Mouse (Mus musculus) B cell, adult 2 months (primary cell): Measurements from ENCODE around the gene Thbs4.

ENCODE experiments used
- DNase-seq, 2 experiments: peaks; one replicate each; pipeline ENCODE4 v3.0.0; 2022

The Thbs4 gene

DNA sequence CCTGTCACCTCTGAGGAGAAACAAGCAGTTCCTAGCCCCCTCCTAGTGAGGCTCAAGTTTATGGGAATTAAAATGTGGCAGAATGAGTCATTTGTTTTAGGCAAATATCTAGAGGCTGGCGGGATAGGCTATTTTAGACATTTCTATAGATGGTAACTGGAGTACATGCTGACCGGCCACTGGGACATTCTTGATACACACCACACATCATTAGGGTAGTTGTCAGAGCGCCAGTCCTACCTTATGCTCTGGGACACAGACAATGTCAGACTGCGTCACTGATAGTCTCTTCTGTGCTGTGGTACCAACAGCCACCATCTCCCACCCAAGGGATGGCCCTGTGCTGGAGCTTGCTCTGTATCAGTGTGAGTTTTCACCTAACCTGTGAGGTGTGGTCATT lies 35.5 kb downstream of the Thbs4 start:
- no peak for DNase-seq

DNA sequence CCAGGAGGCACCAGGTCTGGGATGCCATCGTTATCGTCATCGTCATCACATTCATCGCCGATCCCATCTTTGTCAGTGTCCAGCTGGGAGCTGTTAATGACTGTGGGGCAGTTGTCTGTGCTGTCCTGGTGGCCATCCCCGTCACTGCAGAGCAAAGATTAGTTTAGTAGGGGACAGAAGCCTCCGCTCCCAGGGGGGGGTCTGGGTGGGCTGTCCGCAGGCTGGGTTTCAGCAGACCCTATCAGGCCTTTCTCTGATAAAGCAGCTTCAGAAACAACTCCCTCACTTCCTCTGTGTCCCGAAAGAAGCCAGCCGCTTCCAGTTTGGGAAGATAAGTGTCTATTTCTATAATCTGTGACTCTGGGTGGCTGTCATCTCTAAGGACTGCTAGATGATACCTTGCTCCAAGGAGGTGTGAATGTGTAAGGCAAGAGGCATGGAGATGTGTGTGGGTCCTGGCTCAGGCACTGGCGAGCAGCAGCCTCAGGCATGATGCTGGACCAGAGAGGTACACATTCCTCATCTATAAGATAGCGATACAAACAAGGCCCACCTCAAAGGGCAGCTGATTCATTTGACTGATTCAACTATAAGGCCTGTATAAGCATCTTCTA lies 36.5 kb downstream of the Thbs4 start:
- DNase-seq = no peak

DNA sequence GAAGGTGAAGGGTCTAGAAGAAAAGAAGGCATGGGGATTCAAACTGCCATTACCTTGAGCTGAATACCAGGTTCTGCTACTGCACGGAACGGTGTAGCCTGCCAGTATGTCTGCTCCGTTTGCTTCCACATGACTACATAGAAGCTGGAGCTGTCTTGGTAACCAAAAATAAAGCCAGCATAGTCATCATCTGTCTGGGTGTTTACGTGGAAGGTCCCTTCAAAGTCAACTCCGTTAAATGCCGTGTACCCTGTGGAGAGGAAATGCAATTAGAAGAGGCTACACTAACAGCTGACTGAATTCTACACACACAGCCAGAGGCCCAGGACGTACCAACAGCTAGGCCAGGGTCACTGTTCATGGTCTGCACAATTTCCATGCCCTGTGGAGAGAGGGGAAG lies 39.6 kb downstream of the Thbs4 start:
- DNase-seq = no peak

DNA sequence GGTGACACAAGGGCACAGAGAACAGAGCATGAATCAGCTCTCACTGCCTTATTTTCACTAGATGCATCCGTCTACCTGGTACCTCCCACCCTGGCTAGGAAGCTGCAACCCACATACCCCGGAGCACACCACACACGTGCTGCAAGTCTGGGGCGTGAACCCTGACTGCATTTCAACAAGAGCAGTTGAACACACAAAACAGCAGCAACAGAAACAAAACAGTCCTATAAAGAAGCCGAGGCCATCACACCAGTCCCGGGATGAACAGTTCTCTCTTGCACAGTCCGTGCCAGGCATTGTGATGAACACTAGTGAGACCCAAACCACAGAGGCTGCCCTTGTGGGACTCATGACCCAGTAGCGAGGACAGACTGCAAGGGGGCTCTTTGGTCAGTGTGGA lies 40.9 kb downstream of the Thbs4 start:
- no peak for DNase-seq

DNA sequence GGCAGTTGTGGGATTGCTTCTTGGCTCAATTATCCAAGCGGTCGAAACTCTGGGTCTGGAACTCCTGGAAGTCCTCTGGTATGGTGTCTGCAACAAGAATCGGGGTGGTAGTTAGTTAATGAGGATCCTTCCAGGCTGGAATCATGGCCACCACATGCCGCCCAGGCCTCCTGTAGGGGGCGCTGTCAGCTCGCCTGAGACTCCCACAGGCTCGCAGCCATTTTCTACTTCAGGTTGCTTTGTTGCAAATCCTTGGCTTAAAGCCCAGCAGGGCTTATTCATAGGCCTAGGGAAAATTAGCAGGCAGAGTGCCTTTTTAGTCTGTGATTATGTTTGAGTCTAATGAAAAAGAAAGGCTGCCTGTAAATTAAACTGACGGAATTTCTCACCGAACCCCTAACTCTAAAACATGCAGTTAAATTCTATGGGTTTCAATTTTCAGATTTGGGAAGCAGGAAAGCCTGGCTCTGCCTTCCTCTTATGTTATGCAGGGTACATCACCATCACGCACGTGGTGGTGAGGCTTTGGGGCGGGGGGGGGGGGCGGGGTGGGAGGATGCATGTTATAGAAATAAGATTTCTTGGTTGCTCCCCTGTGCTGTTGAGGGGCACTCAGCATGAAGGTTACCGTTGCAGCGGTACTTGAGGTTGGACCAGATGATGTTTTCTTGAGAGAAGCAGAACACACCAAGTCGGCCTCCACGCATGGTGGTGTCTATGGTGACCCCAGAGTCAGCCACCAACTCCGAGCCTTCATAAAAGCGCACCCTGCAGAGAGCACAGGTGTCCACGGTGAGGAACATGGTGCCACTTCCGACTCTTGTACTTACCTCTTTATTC lies 42.7 kb downstream of the Thbs4 start:
- peak; percentile 68 to 69 for DNase-seq

DNA sequence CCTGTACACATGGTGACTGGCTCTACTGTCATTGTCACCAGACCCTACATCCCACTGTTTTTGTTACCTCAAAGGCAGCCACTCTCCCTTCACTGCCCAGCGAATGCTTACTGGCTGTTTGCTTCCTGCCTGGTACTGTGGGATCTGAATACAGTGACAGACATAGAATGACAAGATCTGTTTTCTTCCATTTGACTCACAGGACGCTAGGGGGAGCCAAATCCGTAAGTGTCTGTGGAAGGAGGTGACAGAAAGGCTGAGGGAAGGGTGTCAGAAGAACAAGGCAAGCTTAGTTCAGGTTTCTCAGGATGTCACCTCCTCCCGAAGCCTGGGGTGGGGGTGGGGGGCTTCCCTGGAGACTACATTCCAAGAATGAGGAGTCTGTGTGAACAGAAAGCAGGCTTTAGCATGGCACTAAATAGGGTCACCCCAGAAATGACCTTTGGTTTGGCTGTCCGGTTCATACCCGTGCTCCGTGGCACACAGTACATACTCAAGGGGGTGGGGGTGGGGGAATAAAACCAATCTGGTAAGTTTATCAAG lies 43.6 kb downstream of the Thbs4 start:
- peak; percentile 74 for DNase-seq

DNA sequence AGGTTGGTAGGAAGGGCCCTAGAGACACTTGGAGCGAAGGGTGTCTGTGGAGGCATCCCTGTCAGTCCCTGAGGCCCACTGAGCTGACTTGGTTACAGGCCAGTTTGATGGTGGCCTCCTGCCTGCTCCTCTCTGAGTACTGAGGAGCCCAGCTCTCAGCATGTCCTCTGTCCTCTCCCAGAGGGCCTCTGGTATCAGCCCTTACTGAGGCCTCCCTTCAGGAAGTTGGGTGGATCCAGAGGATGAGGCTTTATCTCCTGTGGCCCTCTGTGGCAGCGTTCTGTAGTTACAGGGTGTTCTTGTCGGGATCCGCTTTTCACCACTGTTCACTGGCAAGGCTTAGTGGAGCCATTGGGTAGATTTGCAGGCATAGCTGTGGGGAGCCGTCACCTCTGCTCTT lies 51.3 kb downstream of the Thbs4 start:
- no peak for DNase-seq

DNA sequence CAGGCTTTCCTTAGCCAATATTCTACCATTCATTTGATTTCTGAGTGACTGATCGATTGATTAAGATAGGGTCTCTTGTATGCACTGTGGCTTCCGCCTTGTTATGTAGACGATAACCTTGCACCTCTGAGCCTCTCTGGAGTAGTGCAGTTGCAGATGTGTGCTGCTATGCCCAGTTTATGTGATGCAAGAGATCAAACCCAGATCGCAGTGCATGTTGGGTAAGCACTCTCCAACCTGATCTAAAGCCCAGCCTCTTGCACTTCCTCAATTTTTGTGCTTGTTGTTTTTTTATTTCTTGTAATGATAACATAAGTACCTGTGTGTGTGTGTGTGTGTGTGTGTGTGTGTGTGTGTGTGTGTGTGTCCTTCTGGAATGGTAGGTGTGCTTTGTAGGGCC lies 51.7 kb downstream of the Thbs4 start:
- DNase-seq = no peak

DNA sequence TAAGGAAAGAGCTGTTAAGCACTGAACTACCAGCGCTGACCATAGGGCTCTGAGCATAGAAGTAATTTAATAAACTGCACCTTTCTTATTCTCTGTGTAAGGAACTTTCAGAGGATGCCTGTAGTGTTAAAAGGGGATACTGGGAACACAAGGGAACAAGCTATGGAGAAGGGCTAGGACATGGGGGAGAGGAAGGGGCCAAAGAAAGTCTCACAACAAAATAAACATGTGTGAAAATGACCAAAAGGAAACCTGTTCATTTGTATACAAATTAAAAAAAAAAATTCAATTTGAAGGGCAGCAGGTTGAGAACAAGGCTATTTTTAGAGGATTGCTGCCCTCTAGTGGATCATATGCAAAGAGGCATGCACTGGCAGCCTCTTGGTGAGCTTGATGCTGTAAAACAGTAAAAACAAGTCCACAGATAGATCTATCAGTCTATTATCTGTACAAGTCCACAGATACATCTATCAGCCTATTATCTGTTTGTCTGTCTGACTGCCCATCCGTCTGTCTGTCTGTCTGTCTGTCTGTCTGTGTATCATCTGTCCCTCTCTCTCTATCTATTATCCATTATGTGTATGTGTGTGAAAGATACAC lies 53.8 kb downstream of the Thbs4 start:
- DNase-seq = peak; percentile 51 to 53

DNA sequence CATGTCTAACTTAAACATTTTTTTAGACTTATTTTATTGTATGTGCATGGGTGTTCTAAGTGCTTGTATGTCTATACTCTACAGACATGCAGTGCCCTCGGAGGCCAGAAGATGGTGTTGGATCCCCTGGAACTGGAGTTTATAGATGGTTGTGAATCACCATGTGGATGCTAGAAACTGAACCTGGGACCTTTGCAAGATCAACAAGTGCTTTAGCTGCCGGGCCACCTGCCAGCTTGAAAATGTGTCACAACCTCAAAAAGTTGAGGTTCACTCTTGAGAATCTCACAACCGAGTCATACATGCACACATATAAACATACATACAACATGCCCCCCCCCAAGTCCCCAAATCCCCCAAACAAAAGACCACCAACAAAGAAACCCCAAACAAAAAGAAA lies 54.8 kb downstream of the Thbs4 start:
- no peak for DNase-seq

DNA sequence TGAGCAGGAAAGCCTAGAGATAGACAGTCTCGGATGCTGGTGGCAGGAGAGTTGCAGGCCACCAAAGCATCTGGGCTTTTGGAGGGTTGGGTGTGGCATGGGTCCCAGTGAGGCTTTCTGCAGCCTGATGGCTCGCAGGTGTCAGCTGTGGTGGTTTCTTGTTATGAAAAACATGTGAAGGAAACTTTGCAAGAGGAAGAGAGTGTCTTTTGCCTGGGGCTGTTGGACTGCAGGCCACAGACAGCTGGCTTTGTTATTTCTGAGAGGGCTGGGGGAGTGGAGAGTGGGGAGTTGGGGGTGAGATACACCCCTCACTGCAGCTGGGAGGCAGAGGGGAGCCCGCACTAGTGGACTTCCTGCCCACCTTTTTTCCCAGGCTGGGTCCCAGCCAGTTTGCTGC lies 55.8 kb downstream of the Thbs4 start:
- no peak for DNase-seq

DNA sequence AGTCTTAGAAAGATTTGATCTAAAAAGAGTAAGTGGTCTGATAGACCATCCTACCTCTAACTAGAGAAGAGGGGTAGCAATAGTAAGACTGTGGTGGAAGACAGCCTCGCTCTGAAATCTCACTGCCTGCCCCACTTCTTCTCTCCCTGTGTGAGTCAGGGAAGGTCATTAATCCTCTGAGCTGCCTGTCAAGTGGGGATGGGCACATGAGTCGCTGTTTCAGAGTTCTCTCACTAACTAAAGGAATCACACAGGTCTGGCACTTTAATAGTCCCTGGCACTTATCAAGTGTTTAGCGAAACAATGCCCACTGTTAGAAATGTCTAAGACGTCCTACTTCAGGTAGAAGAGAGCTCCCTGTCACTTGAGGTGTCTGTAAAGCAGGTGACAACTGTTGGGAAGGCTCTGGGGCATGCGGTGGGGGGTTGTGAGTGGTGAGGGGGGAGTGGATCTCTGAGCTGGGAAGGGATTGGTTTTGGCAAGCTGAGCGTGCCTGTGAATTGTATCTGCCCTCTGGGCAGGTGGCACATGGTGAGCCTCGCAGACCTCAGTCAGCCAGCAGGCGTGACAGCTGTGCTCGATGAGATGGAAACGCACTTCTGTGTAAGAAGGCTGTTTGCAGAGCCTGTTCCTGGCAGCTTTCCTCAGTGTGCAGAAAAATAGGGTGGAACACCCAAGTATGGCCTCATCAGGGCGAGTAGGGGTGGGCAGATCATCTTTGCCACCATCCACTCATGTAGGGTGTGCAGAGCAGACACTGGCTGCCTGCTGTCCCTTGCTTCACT lies 57.9 kb downstream of the Thbs4 start:
- DNase-seq = no peak

DNA sequence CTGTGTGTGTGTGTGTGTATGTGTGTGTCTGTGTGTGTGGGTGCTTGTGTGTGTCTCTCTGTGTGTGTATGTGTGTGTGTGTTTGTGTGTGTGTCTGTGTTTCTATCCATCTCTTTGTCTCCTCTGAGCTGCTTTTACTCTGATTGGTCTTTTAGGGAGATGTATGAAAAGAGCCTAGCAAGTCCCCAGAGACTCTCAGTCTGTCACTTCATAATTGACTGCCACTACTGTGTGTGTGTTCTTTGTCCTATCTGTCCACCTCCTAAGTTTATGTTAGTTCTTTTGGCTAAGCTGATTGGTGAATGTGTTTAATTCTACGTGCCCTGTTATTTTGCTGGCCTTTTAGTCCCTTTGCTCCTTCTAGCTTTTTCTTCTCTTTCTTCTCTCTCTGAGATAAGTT lies 58.9 kb downstream of the Thbs4 start:
- DNase-seq = no peak

DNA sequence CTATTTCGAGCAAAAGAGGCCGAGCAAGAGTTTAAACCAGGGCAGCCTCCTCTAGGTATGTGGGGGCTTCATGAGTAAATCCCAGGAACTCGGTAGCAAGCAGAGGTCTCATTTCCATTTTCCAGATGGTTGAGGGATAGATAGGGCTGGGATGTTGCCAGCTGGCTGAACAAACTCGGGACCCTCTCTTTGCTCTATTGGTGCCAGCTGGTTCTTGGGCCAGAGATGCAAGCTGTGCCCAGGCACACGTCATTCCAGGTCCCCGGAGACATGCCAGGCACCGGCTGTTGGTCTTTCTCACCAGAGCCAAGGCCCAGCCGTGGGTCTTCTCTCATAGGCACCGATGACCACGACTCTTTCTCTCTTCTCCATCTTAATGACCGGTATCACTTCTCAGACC lies 60.9 kb downstream of the Thbs4 start:
- no peak for DNase-seq

DNA sequence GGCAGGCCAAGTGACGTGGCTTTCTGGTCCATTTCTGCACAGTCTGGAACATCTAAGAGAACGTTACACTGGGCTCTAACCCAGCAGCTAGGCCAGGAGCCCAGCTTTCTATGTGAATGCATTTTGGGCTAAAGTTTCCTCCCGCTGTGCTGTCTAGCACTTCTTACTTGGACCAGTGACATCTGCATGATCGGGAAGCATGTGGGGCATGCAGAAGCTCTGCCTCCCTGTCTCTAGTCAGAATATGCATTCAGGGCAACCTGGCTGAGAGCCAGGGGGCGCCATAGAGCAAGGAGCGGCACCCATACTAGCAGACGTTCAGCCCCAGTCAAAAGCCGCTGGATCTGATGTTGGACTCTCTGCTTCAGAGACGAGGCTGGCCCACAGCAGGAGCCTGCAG lies 61.4 kb downstream of the Thbs4 start:
- DNase-seq = peak; percentile 84 to 86

DNA sequence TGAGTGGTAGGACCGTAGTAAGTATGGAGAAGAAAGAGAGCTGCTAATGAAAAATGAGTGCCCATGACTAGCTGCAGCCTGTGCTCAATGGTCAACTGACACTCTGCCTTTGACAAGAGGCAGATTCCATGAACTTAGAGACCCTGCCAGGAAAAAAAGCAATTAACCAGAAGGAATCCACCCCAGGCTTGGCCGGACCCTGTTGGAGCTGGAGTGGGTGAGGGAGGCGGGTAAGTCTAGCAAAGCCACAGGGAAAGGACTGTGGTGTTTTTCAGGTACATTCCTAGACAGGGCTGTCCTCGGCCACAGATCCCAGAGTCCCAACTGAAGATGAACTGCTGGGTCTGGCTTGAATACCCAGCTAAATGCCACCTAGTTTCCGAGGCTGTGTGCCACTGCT lies 61.8 kb downstream of the Thbs4 start:
- no peak for DNase-seq

DNA sequence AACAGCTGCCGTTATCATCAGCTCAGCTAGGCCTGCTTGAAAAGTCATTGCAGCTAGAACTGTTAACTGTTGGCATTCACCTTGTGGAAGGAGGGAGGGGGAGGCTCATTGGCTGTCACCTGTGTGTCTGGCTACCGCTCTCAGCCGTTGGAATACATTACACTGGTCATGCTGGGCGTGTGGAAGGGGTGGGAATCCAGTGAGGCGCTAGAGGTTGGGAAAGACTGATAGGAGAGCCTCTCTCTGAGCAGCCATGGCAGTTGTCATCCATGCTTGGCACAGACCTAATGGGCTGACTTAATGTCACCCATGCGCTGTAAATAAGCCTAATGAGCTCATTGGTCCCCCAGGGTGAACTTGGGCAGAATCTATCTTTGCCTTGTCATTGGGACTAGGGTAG lies 62.8 kb downstream of the Thbs4 start:
- DNase-seq = no peak

DNA sequence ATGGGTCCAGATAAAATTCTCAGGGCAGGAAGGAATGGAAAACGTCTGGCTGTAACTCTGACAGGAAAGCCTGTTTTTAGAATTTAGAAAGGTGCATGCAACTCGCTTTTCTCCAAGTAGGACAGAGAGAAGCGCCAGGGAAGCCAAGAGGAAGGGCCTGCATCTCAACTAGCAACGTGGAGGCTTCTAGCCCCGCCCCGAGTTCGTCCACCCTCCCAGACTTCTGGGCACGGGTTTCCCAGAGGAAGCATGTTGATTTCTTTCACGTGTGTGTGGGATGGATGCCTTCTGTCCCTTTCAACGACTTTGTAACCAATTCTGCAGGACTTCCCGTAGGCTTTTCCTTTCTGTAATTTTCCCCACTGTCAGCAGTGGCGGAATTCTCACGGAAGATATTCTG lies 64.8 kb downstream of the Thbs4 start:
- no peak for DNase-seq

DNA sequence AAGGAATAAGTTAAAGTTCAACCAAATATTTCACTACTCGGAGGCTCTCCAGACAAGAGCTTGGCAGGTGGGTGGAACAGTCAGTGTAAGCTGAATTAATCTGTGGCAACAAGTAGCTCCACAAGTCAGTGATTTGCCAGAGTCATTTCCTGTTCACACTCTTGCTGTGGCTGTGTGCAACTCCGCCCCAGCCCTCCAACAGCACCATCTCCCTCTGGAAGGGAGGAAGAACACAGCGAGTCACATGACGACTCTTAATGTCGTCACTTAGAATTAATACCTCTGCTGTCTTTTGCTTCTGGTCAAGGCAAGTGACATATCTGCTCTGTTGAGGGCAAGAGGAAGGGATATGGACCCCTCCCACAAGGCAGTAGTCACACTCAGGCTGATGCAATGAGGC lies 72.2 kb downstream of the Thbs4 start:
- no peak for DNase-seq

DNA sequence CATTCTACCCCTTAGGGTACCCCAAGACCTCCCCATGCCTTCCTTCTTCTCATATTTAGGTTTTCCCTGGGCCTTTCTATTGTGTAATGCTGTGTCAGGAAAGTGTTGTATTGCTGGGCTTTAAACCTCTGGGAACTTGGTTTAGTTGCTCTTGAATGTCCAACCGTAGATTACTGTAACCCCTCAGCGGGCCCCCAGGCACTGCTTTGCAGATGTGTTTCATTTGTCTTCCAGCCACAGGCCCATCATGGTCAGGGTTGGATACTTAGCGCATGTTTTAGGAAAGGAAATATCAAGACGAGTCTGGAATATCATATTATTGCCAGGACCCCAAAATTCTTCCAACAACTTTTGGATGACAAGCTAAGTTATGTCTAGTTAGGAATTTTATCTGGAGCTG lies 73.6 kb downstream of the Thbs4 start:
- DNase-seq = no peak

DNA sequence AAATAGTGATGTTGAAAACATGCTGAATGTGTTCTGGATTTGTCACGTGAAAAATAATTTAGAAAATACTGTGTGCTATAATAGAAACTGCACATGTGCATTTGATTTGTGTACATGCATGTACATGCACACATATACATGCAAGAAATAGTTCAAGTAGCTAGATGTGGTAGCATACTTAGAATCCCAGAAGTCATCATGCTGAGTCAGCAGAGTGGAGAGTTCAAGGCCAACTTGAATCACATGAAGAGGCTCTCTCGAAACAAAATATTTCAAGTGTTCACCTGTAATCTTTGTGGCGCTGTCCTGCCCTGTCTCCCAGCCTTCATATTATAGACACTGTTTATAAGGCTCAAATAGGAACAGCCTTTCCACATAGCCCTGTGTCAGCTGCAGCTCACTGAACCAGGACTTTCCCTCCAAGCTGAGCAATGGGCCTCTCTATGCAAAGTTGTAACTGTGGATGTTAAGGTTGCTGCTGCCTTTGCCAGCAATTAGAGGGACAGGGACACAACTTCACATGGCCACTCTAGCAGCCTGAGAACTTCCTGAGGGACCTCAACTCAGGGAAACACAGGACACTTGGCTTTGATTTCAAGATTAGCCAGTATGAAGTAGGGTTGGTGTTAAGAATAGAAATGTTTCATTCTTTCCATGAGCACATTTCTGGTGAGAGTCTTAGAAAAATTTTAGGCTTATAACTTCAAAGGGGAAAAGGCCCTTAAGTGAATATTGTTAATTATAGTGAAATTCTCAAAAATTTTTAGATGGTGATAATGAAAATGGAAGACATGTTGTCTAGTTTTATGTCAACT lies 76.6 kb downstream of the Thbs4 start:
- no peak for DNase-seq

DNA sequence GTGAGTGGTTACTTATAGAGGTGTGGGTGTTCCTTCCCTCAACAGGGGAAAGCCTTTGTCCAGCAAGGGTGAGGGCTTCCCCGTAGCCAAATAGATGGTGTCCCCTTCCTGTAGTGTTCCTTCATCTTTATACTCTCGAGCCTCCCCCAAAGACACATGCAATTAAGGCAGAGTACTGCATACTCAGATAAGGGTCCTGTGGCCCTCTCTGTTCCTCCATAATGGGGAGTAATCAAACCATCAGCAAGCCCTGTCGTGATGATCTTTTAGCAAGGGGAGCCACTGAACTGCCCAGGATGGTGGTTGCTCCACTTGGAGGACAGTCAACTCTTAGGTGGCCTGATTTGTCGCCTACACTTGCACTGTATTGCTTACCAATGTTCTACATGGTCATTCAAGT lies 82.0 kb downstream of the Thbs4 start:
- no peak for DNase-seq
